Mouse (Mus musculus): Measurements from ENCODE around the gene Samd14.

DNA sequence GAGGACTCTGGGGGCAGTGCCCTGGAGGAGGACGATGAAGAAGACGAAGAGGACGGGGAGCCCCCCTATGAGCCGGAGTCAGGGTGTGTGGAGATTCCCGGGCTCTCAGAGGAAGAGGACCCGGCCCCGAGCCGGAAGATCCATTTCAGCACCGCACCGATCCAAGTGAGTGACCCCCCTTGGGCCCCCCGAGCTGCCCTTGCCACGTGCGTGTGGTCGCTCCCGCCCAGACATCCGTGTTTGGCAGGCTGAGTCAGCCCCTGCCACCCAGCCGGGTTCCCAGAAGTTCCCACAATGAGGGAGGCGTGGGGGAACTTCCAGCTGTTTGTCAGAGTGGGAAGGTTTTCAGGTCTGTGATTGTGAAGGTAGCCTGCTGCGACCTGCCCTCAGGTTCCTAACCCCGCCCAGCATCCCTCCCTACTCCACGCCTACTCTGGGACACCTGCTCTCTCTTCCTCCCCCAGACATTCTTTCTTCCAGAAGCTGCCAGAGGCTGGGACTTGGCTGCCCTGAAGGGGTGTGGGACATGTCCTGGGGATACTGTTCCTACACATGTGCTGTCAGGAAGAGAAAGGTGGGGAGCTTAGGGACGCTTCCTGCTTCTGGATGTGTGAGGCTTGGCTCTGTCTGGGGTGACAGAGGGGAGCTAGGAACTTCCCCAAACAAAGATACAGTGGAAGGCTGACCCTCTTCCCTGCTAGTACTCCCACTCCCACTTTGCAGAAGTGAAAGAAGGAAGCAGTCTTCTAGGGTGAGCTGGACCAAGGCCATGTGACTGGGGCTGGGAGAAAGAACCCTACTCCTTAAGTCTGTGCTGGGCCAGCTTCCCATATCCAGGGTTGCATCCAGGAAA is 16.7 kb upstream of the Samd14 start:
- no peak for TF ChIP-seq CTCF (IDR thresholded peaks at IDR 0.05; ENCODE audit: borderline replicate concordance, insufficient read depth, low read length)
- TF ChIP-seq POLR2A (IDR thresholded peaks at IDR 0.05; ENCODE audit: low read depth, low read length): no peak

Measured in embryonic fibroblast, embryonic 13.5 days (primary cell).